Mouse (Mus musculus) olfactory bulb, adult 2 months (tissue): ENCODE results near the gene Opcml.

Source experiments
- CTCF ChIP-seq: fragments of 200-500 bp; IDR thresholded peaks from 2 replicates; pipeline ENCODE4 v1.5.1; 2012; ENCODE audit warnings: low read depth, mild to moderate bottlenecking, low read length, moderate library complexity; ENCODE audit not compliant: insufficient read depth
- POLR2A ChIP-seq: fragments of 200-500 bp; IDR thresholded peaks from 2 replicates; pipeline ENCODE4 v1.6.1; 2012; ENCODE audit warnings: mild to moderate bottlenecking, low read depth, low read length, moderate library complexity; ENCODE audit not compliant: insufficient read depth

DNA sequence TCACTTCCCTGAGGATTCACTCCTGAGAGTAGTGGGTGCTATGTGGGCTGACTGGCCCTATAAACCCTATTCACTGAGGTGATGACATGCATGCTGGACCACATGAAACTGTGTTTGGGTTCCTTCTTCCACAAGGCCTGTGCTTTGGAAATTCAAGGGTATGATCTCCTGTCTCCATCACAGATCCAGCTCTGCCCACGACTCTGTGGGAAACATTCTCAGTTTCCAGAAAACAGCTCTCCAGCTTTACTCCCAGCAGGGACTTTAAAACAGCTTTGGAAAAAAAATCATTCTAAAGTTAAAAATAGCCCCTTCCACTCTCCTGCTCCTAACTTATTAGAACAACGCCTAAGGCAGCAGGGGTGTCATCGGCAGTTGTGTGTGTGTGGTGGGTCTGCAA is 491.0 kb downstream of the Opcml start:
- TF ChIP-seq CTCF (no peak), POLR2A (no peak)
